Mouse (Mus musculus): Measurements from ENCODE around the gene Ccnjl. TPM values are rescaled to one million over a fixed set of nuclear protein-coding genes. Genes with fewer than 3 reads are reported as not detected.

Ccnjl gene
- polyA plus RNA-seq, 1 experiment from 2014 or later, result 7.7 TPM

DNA sequence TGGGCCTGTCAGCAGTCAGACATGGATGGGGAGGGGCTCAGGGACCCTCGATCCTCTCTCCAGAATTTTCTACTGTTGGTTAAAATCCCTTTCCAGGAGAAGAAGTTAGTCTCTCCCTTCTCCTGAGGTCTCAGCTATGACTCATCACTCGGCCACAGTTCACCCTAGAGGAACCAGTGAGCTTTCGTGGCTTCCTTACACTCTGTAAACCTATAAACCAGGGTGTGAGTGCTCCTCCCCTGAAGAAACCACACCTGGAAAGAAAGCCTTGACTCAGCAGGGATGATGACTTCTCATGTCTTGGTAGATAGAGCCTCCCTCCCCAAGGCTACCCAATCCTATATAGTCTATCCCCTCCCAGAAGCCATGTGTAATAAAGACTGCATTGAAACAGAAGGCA lies 23.2 kb downstream of the Ccnjl start:
- ATAC-seq (no peak), DNase-seq (ENCODE audit: low spot score) (no peak)
- Histone ChIP-seq H3K27ac (ENCODE audit: low read depth, low read length) (no peak overlapping the region), H3K4me1 (ENCODE audit: control insufficient read depth, insufficient read depth, low read length) (peaks cover 22% of the 10 kb centered on the region; the same call in 1 of the 2 replicates), H3K4me3 (ENCODE audit: low read depth, low read length) (no peak overlapping the region), H3K27me3 (replicated peaks; ENCODE audit: control insufficient read depth, insufficient read depth, low read length) (no peaks in the 10 kb centered on the region), H3K9me3 (replicated peaks; ENCODE audit: control insufficient read depth, low read length) (no peaks in the 10 kb centered on the region), H3K4me2 (ENCODE audit: low read length) (no peak overlapping the region), H3K9ac (ENCODE audit: low read length) (no peak overlapping the region), H3K36me3 (ENCODE audit: control insufficient read depth, insufficient read depth, low read length) (no peaks in the 10 kb centered on the region)
- 97% methylated on average over 3 of the region's 3 CpGs for WGBS

DNA sequence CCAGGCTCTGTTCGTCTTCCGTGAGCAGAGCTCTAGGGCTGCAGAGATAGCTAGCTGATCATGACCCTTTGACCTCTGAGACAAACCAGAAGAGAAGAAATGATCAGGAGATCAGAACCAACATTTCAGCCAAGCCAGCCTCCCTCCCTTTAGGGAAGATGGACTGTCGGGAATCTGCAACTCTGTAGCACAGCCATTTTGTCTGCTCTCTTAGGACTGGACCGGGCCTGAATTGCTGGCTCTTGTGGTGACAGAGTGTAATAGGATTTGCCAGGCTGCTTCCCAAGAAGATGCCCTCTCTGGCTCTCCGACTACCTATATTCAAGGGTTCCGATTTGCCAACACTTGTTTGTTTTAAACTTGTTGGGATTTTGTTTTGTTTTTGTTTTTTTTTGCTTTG lies 24.1 kb downstream of the Ccnjl start:
- H3K4me1 ChIP-seq (ENCODE audit: control insufficient read depth, insufficient read depth, low read length), result peaks cover 22% of the 10 kb centered on the region; the same call in 1 of the 2 replicates
- no peak overlapping the region for H3K4me3 ChIP-seq (ENCODE audit: low read depth, low read length)
- DNase-seq (ENCODE audit: low spot score) (no peak), ATAC-seq (no peak)
- peaks cover 5% of the 10 kb centered on the region for H3K36me3 ChIP-seq (ENCODE audit: control insufficient read depth, insufficient read depth, low read length)
- H3K27ac ChIP-seq (ENCODE audit: low read depth, low read length), result no peak overlapping the region
- H3K9me3 ChIP-seq (replicated peaks; ENCODE audit: control insufficient read depth, low read length), result no peaks in the 10 kb centered on the region
- no peaks in the 10 kb centered on the region for H3K27me3 ChIP-seq (replicated peaks; ENCODE audit: control insufficient read depth, insufficient read depth, low read length)
- no peak overlapping the region for H3K4me2 ChIP-seq (ENCODE audit: low read length)
- H3K9ac ChIP-seq (ENCODE audit: low read length), result no peak overlapping the region
- 83% methylated on average over 6 of the region's 6 CpGs for WGBS

DNA sequence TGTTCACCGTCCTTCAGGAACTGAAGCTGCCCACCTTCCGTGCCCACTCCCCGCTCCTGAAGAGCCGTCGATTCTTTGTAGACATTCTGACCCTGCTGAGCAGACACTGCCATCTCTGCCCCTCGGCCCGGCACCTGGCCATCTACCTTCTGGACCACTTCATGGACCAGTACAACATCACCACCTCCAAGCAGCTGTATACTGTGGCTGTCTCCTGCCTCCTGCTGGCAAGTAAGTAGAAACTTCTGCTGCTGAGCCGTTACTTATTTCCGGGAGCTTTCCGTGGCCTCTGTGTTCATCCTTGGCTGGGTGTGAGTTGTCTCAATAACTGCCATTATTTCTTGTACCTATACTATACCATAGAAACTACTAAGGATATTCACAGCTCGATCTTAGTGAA lies 28.0 kb downstream of the Ccnjl start:
- Histone ChIP-seq H3K4me2 (ENCODE audit: low read length) (no peak overlapping the region), H3K27ac (ENCODE audit: low read depth, low read length) (no peak overlapping the region), H3K4me1 (ENCODE audit: control insufficient read depth, insufficient read depth, low read length) (no peaks in the 10 kb centered on the region), H3K4me3 (ENCODE audit: low read depth, low read length) (no peak overlapping the region), H3K9ac (ENCODE audit: low read length) (no peak overlapping the region), H3K27me3 (replicated peaks; ENCODE audit: control insufficient read depth, insufficient read depth, low read length) (no peaks in the 10 kb centered on the region), H3K9me3 (replicated peaks; ENCODE audit: control insufficient read depth, low read length) (no peaks in the 10 kb centered on the region), H3K36me3 (ENCODE audit: control insufficient read depth, insufficient read depth, low read length) (peaks cover 16% of the 10 kb centered on the region)
- WGBS, result 92% methylated on average over 11 of the region's 11 CpGs
- DNase-seq (ENCODE audit: low spot score) (no peak), ATAC-seq (no peak)

DNA sequence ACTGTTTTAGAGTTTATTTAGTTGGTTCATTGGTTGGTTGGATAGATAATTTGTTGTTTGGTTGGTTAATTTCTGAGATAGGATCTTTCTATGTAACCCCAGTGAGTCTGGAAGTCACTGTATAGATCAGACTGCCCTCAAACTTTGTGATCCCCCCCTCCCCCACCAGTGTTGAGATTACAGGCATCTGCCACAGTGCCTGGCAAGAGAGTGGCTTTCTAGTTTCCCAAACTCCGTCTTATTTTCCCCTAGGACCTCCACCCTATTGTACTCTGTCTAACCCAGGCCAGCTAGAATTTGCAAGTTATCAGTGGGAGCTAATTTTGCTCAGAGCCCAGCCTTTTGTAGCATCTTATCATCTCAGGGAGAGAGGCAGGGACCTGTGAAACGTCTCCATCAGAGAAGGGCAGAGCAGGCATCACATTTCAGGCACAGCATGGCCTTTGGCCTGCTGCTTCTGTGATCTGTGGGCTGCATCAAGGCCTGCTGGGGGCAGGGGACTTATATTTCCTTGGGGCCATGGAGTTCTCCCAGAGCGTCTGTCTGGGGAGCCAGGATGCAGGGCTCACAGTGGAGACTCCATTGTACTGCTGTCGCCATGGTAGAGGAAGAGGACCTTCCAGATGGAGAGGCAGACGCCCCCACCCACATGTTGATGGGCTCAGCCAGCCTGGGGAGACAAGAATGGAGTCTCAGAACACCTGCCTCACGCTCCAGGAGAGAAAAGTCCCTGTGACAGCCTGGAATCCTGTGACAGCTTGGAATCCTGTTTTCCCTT lies 31.1 kb downstream of the Ccnjl start:
- peak overlapping the region; percentile 66 for H3K27ac ChIP-seq (ENCODE audit: low read depth, low read length)
- peak; percentile 35; the same call in 1 of the 2 replicates for ATAC-seq
- no peak overlapping the region for H3K9ac ChIP-seq (ENCODE audit: low read length)

DNA sequence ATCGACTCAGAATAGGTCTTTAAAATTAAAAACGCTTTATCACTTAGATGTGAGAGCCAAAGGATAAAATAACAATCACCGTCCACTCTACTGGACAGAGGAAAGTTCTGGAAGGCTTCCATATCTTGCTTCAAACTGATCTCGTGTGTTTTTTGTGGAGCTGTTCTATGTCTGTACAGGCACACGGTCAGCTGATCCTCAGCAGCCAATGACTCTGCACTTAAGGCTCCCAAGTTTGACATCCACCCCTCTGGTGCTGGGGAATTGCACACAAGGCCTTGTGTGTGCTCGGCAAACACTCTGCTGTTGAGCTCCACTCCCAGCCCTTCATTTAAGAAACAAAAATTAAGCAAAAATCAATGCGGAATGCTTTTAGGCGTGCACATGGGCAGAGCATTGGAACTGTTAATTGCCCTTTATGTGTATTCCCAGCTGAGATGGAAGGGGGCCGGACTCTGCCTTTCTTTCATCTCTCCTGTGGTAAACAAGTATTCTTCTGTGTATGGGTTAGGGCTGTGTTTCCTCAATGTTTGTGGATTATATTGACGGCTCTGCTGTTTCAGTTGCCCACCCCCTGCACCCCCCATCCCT lies 35.2 kb downstream of the Ccnjl start:
- Histone ChIP-seq H3K36me3 (ENCODE audit: control insufficient read depth, insufficient read depth, low read length) (0 out of 2 replicates have a peak, but pooled peaks cover 3% of the 10 kb centered on the region), H3K4me1 (ENCODE audit: control insufficient read depth, insufficient read depth, low read length) (peaks cover 13% of the 10 kb centered on the region), H3K9me3 (replicated peaks; ENCODE audit: control insufficient read depth, low read length) (no peaks in the 10 kb centered on the region), H3K27me3 (replicated peaks; ENCODE audit: control insufficient read depth, insufficient read depth, low read length) (no peaks in the 10 kb centered on the region), H3K9ac (ENCODE audit: low read length) (no peak overlapping the region), H3K27ac (ENCODE audit: low read depth, low read length) (peak overlapping the region; percentile 44; the same call in 1 of the 2 replicates), H3K4me3 (ENCODE audit: low read depth, low read length) (no peak overlapping the region), H3K4me2 (ENCODE audit: low read length) (no peak overlapping the region)
- 36% methylated on average over 10 of the region's 10 CpGs for WGBS
- DNase-seq (ENCODE audit: low spot score) (peak; percentile 42), ATAC-seq (peak; percentile 66)

More for the DNA sequence above, 31.1 kb downstream of the Ccnjl start:
- H3K4me2 ChIP-seq (ENCODE audit: low read length), result no peak overlapping the region
- WGBS, result 11% methylated on average over 5 of the region's 6 CpGs
- H3K4me1 ChIP-seq (ENCODE audit: control insufficient read depth, insufficient read depth, low read length), result peaks cover 8% of the 10 kb centered on the region
- H3K27me3 ChIP-seq (replicated peaks; ENCODE audit: control insufficient read depth, insufficient read depth, low read length), result no peaks in the 10 kb centered on the region
- H3K4me3 ChIP-seq (ENCODE audit: low read depth, low read length), result no peak overlapping the region
- H3K9me3 ChIP-seq (replicated peaks; ENCODE audit: control insufficient read depth, low read length), result no peaks in the 10 kb centered on the region
- no peak for DNase-seq (ENCODE audit: low spot score)
- H3K36me3 ChIP-seq (ENCODE audit: control insufficient read depth, insufficient read depth, low read length), result peaks cover 16% of the 10 kb centered on the region

DNA sequence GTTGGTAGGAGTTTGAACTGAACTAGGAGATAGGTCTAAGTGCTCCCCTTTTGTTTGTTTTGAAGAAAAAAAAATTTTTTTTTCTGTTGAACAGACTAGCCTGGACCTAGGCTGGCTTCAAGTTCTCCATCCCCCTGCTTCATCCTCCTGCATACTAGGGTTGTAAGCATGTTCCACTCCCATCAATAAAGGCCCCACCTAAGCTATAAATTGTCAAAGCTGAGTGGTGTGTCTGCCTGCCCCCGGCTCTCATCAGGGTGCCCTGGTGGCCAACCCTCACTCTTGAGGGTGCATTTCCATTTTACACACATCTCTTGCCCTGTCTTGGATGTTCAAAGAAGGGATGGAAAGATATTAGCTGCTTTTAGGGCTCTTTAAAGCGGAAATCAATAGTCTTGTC lies 36.8 kb downstream of the Ccnjl start:
- Histone ChIP-seq H3K4me2 (ENCODE audit: low read length) (no peak overlapping the region), H3K9me3 (replicated peaks; ENCODE audit: control insufficient read depth, low read length) (no peaks in the 10 kb centered on the region), H3K36me3 (ENCODE audit: control insufficient read depth, insufficient read depth, low read length) (no peaks in the 10 kb centered on the region), H3K9ac (ENCODE audit: low read length) (no peak overlapping the region), H3K27ac (ENCODE audit: low read depth, low read length) (no peak overlapping the region), H3K27me3 (replicated peaks; ENCODE audit: control insufficient read depth, insufficient read depth, low read length) (no peaks in the 10 kb centered on the region), H3K4me3 (ENCODE audit: low read depth, low read length) (no peak overlapping the region), H3K4me1 (ENCODE audit: control insufficient read depth, insufficient read depth, low read length) (peaks cover 13% of the 10 kb centered on the region)
- DNase-seq (ENCODE audit: low spot score) (no peak), ATAC-seq (no peak)
- 19% methylated on average over 2 of the region's 2 CpGs for WGBS

DNA sequence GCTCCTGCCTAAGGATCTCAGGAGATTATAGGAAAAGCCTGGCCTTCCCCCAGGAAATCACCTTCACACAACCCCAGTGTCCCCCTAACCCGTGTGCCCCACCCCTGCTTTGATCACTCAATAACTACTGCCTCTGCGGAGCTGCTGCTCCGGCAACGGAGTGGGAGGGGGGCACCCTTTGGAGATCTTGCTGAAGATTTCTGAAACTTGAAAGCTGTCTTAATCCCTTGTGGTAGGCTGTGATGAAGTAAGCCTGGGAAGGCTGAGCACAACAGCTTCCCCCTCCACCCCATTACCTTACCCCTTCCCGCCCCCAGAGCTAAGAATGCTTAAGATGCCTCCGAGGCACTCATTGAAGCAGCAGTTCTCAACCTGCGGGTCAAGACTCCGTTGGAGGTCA lies 37.3 kb downstream of the Ccnjl start:
- no peak overlapping the region for H3K27ac ChIP-seq (ENCODE audit: low read depth, low read length)
- no peak overlapping the region for H3K4me3 ChIP-seq (ENCODE audit: low read depth, low read length)
- 6% methylated on average over 8 of the region's 8 CpGs for WGBS
- no peak overlapping the region for H3K9ac ChIP-seq (ENCODE audit: low read length)
- H3K4me2 ChIP-seq (ENCODE audit: low read length), result no peak overlapping the region
- H3K9me3 ChIP-seq (replicated peaks; ENCODE audit: control insufficient read depth, low read length), result no peaks in the 10 kb centered on the region
- DNase-seq (ENCODE audit: low spot score) (no peak), ATAC-seq (no peak; the same call in 1 of the 2 replicates)
- no peaks in the 10 kb centered on the region for H3K27me3 ChIP-seq (replicated peaks; ENCODE audit: control insufficient read depth, insufficient read depth, low read length)
- peaks cover 13% of the 10 kb centered on the region for H3K4me1 ChIP-seq (ENCODE audit: control insufficient read depth, insufficient read depth, low read length)
- H3K36me3 ChIP-seq (ENCODE audit: control insufficient read depth, insufficient read depth, low read length), result no peaks in the 10 kb centered on the region

DNA sequence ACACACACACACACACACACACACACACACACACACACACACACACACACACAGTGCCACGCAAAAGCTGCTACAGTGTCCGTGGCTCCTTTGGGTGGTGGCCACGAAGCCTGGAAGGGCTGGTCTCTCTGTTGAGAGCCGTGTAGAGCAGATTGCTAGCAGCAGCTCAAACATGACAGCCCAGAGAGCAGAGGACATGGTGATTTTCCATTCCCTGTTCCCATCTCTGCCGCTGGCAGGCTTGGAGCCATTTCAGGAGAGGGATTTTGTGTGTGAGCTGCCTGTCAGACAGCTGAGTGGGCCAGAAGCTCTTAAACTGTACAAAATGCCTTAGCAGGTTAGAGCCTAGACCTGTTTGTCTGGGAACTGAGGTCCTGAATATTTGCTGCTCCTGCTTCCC lies 38.1 kb downstream of the Ccnjl start:
- Histone ChIP-seq H3K9me3 (replicated peaks; ENCODE audit: control insufficient read depth, low read length) (no peaks in the 10 kb centered on the region), H3K4me3 (ENCODE audit: low read depth, low read length) (no peak overlapping the region), H3K36me3 (ENCODE audit: control insufficient read depth, insufficient read depth, low read length) (no peaks in the 10 kb centered on the region), H3K9ac (ENCODE audit: low read length) (no peak overlapping the region), H3K4me1 (ENCODE audit: control insufficient read depth, insufficient read depth, low read length) (peaks cover 13% of the 10 kb centered on the region), H3K4me2 (ENCODE audit: low read length) (no peak overlapping the region), H3K27ac (ENCODE audit: low read depth, low read length) (no peak overlapping the region), H3K27me3 (replicated peaks; ENCODE audit: control insufficient read depth, insufficient read depth, low read length) (no peaks in the 10 kb centered on the region)
- DNase-seq (ENCODE audit: low spot score) (no peak), ATAC-seq (no peak)
- WGBS, result 63% methylated on average over 5 of the region's 5 CpGs

DNA sequence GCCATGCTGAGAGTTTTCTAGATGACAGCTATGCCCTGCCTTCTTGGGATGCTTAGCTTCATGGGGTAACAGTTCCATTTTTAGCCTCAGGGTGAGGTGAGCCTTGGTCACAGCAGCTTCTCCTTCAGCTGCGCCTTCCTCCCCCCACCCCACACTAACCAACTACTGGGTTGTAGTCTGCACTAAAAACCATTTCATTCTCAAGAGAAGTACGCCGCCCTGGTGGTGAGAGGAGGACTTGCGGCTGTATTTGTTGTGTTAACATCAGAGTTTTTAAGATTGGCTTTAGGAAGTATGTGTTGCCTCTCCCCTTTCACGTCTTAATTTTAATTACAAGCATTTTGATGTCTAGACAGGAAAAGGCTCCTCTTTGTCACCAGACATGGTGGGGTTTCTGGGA lies 39.7 kb downstream of the Ccnjl start:
- H3K27ac ChIP-seq (ENCODE audit: low read depth, low read length), result no peak overlapping the region
- H3K4me2 ChIP-seq (ENCODE audit: low read length), result no peak overlapping the region

More for the DNA sequence above, 39.7 kb downstream of the Ccnjl start:
- DNase-seq (ENCODE audit: low spot score) (no peak), ATAC-seq (no peak)
- H3K9me3 ChIP-seq (replicated peaks; ENCODE audit: control insufficient read depth, low read length), result no peaks in the 10 kb centered on the region
- no peak overlapping the region for H3K9ac ChIP-seq (ENCODE audit: low read length)
- H3K4me3 ChIP-seq (ENCODE audit: low read depth, low read length), result no peak overlapping the region
- H3K27me3 ChIP-seq (replicated peaks; ENCODE audit: control insufficient read depth, insufficient read depth, low read length), result no peaks in the 10 kb centered on the region
- no peaks in the 10 kb centered on the region for H3K36me3 ChIP-seq (ENCODE audit: control insufficient read depth, insufficient read depth, low read length)
- WGBS, result 65% methylated on average over 5 of the region's 5 CpGs
- H3K4me1 ChIP-seq (ENCODE audit: control insufficient read depth, insufficient read depth, low read length), result peaks cover 13% of the 10 kb centered on the region

Measured in forebrain, embryonic 14.5 days (tissue).